Mouse (Mus musculus): ENCODE data around the gene Pdia4. TPM values are rescaled to one million over a fixed set of nuclear protein-coding genes. Genes with fewer than 3 reads are reported as not detected.
"Not testable (repeated sequence)": the region's sequence is repeated elsewhere in the genome, so short reads cannot be mapped to it uniquely, and the experiment has no call there.

The Pdia4 gene
- total and polyA plus RNA-seq, 3 experiments = 91.4 to 112 TPM; not detected in 1

- peaks cover 0 to 14% of the 10 kb centered on the region in 2 experiments; a peak in 3 of 4 replicates for H3K36me3 ChIP-seq (ENCODE audit: control insufficient read depth in 1 of 2, insufficient read depth in 2 of 2, low read length in 2 of 2)
- H3K4me3 ChIP-seq (ENCODE audit: control insufficient read depth in 1 of 2, insufficient read depth in 1 of 2, low read depth in 2 of 2, low read length in 2 of 2); H3K9ac ChIP-seq (ENCODE audit: control insufficient read depth, low read depth, low read length, poor library complexity, severe bottlenecking); DNase-seq (ENCODE audit: low read depth, low spot score); H3K27me3 ChIP-seq (ENCODE audit: control insufficient read depth in 1 of 2, insufficient read depth in 2 of 2, low read length in 2 of 2); H3K4me1 ChIP-seq (ENCODE audit: control insufficient read depth in 1 of 2, insufficient read depth in 2 of 2, low read length in 2 of 2); H3K79me2 ChIP-seq (ENCODE audit: control insufficient read depth, insufficient read depth, low read length, poor library complexity); H3K27ac ChIP-seq (ENCODE audit: control insufficient read depth, low read depth, low read length); H3K9me3 ChIP-seq (replicated peaks; ENCODE audit: insufficient read depth, low read length): not testable (repeated sequence)
- TF ChIP-seq ZNF384 (IDR thresholded peaks at IDR 0.05; ENCODE audit: low read depth, low read length) (0 out of 2 replicates have a peak, but pooled peaks have one; percentile 3), TBP (IDR thresholded peaks at IDR 0.05; ENCODE audit: low read depth, low read length) (peak; percentile 91)
Measured at GRCm38 (mm10) chr6:47857729-47858128, 44.5 kb upstream of the Pdia4 start.

- H3K27ac ChIP-seq (ENCODE audit: control insufficient read depth, low read depth, low read length) = no peak overlapping the region
- no peak for DNase-seq (ENCODE audit: low read depth, low spot score)
- H3K4me3 ChIP-seq (ENCODE audit: control insufficient read depth in 1 of 2, insufficient read depth in 1 of 2, low read depth in 2 of 2, low read length in 2 of 2) = no peak overlapping the region
- H3K9me3 ChIP-seq (replicated peaks; ENCODE audit: insufficient read depth, low read length) = no peaks in the 10 kb centered on the region
- TF ChIP-seq E2F4 (IDR thresholded peaks at IDR 0.05; ENCODE audit: borderline replicate concordance, low read depth, low read length) (no peak), GABPA (IDR thresholded peaks at IDR 0.05; ENCODE audit: low read depth, low read length) (no peak)
- no peaks in the 10 kb centered on the region for H3K79me2 ChIP-seq (ENCODE audit: control insufficient read depth, insufficient read depth, low read length, poor library complexity)
- no peak overlapping the region for H3K9ac ChIP-seq (ENCODE audit: control insufficient read depth, low read depth, low read length, poor library complexity, severe bottlenecking)
- H3K4me1 ChIP-seq (ENCODE audit: control insufficient read depth in 1 of 2, insufficient read depth in 2 of 2, low read length in 2 of 2) = no peaks in the 10 kb centered on the region
- H3K27me3 ChIP-seq (ENCODE audit: control insufficient read depth in 1 of 2, insufficient read depth in 2 of 2, low read length in 2 of 2) = no peaks in the 10 kb centered on the region
- H3K36me3 ChIP-seq (ENCODE audit: control insufficient read depth in 1 of 2, insufficient read depth in 2 of 2, low read length in 2 of 2) = peaks cover 0 to 14% of the 10 kb centered on the region in 2 experiments; a peak in 3 of 4 replicates
Measured at GRCm38 (mm10) chr6:47857241-47857640, 44.0 kb upstream of the Pdia4 start.

- Histone ChIP-seq H3K9me3 (replicated peaks; ENCODE audit: insufficient read depth, low read length) (no peaks in the 10 kb centered on the region), H3K4me3 (ENCODE audit: control insufficient read depth in 1 of 2, insufficient read depth in 1 of 2, low read depth in 2 of 2, low read length in 2 of 2) (no peak overlapping the region), H3K79me2 (ENCODE audit: control insufficient read depth, insufficient read depth, low read length, poor library complexity) (peaks cover 2% of the 10 kb centered on the region; the same call in 1 of the 2 replicates), H3K27ac (ENCODE audit: control insufficient read depth, low read depth, low read length) (no peak overlapping the region), H3K36me3 (ENCODE audit: control insufficient read depth in 1 of 2, insufficient read depth in 2 of 2, low read length in 2 of 2) (peaks cover 8 to 15% of the 10 kb centered on the region in 2 experiments), H3K27me3 (ENCODE audit: control insufficient read depth in 1 of 2, insufficient read depth in 2 of 2, low read length in 2 of 2) (no peaks in the 10 kb centered on the region), H3K4me1 (ENCODE audit: control insufficient read depth in 1 of 2, insufficient read depth in 2 of 2, low read length in 2 of 2) (peaks cover 4 to 9% of the 10 kb centered on the region in 2 experiments), H3K9ac (ENCODE audit: control insufficient read depth, low read depth, low read length, poor library complexity, severe bottlenecking) (no peak overlapping the region)
- no peak for DNase-seq (ENCODE audit: low read depth, low spot score)
- TF ChIP-seq POLR2AphosphoS5 (IDR thresholded peaks at IDR 0.05; ENCODE audit: borderline replicate concordance, low read depth, low read length) = no peak
- no peak for TF ChIP-seq ETS1 (IDR thresholded peaks at IDR 0.05; ENCODE audit: low read depth, low read length)
- TF ChIP-seq MYC (IDR thresholded peaks at IDR 0.05; ENCODE audit: low read depth, low read length) = no peak
- TF ChIP-seq TCF12 (IDR thresholded peaks at IDR 0.05; ENCODE audit: low read depth, low read length) = no peak
- TF ChIP-seq ZMIZ1 (IDR thresholded peaks at IDR 0.05; ENCODE audit: low read depth, low read length) = no peak
- TF ChIP-seq JUND (IDR thresholded peaks at IDR 0.05; ENCODE audit: low read depth, low read length) = no peak
- no peak for TF ChIP-seq NRF1 (IDR thresholded peaks at IDR 0.05; ENCODE audit: insufficient read depth, low read depth, low read length, poor library complexity, severe bottlenecking)
- no peak for TF ChIP-seq CHD2 (IDR thresholded peaks at IDR 0.05; ENCODE audit: low read length)
- TF ChIP-seq MXI1 (IDR thresholded peaks at IDR 0.05; ENCODE audit: low read depth, low read length) = no peak
- TF ChIP-seq SIN3A (IDR thresholded peaks at IDR 0.05; ENCODE audit: low read length) = no peak
- no peak for TF ChIP-seq CTCF (IDR thresholded peaks at IDR 0.05 in 2 of 3, conservative IDR thresholded peaks at IDR 0.05 in 1 of 3; ENCODE audit: control insufficient read depth in 1 of 3, insufficient read depth in 1 of 3, low read depth in 2 of 3, low read length in 3 of 3, poor library complexity in 1 of 3, severe bottlenecking in 1 of 3)
- TF ChIP-seq EP300 (IDR thresholded peaks at IDR 0.05; ENCODE audit: low read depth in 1 of 2, low read length in 2 of 2) = no peak
Measured at GRCm38 (mm10) chr6:47845779-47846178, 32.5 kb upstream of the Pdia4 start.
